Mouse (Mus musculus) kidney, postnatal 4 days (tissue): ENCODE data around the gene Pus7l.

Experiments
- DNase-seq, 2 experiments: peaks; one replicate each; pipeline ENCODE4 v3.0.0; 2021; ENCODE audit warnings: mixed read lengths in 2 of 2

The Pus7l gene

DNA sequence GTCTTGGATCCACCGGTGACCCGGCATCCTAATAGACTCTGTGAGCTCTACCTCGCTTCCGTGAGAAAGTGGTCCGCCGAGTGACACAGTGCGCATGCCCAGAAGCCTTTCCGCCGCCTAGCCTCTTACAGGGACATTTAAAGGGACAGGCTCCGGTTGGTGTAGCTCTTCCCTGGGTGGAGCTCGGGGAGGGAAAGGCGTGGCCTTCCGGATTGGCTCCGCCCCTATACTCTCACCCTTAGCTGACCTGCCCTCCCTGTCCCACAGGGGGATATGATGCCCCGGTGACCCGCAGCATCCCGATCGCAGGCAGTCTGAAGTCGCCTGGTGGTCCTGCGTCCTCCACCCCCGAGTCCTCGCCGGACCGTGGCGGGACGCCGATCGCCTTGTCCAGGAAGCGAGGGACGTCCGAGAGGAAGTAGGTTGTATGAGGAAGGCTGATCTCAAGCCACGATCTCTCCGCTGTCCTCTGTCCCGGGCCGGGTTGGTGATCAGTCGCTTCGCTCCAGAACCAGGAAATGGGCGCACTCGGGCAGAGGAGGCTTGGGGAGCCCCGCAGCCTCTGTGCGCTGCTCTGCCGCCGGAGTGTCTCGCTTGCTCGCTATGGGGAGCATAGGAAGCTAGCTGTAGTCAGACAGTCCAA, at the start of gene Pus7l, which contains the start of gene Irak4:
TSS of gene Pus7l (minus strand) at position 139 of the 643 bp plus-strand sequence.
TSS of gene Irak4 (plus strand) at position 235 of the 643 bp plus-strand sequence.
- DNase-seq, result peak; percentile 94 to 96

DNA sequence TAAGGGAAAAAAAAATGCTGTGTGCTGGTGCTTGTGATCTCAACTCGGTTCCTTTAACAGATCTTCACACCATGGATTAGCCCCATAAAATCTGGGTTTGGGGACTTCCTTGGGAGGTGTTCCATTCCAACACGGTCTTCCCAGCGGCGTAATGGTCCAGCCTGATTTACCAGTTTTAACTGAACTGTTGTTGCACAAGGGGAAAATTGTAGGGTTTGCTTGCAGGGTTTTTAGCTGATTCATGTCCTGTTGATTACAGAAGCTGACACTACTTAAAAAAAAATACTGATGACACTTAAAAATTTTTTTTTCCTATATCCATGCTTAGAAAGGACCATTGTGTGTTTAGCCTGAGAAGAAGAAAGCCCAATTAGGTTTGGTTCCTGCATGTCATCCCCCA, 48.0 kb upstream of the Pus7l start:
- DNase-seq, result no peak

DNA sequence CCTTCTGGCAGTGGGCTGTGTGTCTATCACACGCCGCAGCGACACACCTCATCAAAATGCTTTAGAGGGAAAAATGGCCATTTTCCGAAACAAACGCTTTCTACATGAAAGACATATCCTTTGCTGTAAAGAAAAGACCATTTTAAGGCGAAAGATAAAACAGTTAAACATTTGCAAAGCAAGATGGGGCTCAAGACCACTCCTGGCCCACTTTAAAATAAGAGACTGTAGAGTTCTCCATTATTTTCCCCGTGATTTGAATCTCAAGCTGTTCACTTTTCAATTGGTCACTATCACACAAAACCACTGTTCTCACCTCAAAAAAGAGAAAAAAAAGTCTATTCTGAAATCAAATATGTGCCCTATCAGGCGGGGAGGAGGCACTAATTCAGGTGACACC, 46.7 kb upstream of the Pus7l start:
- no peak for DNase-seq

DNA sequence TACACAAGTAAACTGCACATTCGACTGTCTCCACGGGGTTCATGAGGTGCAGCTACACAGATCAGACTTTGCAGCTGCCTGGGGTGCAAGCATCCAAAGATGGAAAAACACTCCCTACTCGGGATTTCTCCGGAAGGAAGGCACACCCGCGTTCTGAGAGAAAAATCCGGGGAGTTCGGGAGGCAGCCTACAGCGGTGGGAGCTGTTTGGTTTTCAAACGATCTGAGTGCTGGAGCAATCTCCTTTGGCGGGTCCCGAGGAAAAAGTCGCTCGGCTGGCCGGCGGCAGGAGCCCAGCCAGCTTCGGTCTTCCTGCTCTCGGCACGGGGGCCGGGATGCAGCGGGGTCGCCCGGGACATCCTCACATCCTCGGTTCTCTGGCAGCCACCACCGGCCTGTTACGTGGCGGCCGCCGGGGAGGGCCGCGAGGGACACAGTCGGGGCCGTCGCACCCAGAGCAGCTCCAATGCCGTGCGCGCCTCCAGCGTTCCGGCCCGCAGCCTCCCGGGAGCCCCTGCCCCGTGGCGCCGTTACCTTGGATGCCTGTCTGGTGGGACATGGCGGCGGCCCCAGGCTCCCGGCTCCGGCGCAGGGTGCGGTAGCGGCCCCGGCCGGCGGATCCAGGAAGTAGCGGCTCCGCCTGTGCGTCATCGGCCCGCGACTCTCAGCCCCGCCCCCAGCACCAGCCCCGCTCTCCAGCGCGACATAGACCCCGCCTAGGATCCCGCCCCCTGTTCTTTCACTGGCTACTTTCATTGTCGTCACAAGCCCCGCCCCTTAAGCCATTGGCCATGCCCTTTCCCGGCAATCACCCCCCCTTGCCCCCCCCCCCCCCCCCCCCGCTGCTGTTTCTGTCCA, 46.1 kb upstream of the Pus7l start, which contains the start of gene Twf1:
TSS of gene Twf1 (minus strand) at position 671 of the 857 bp plus-strand sequence.
- DNase-seq, result peak; percentile 100

DNA sequence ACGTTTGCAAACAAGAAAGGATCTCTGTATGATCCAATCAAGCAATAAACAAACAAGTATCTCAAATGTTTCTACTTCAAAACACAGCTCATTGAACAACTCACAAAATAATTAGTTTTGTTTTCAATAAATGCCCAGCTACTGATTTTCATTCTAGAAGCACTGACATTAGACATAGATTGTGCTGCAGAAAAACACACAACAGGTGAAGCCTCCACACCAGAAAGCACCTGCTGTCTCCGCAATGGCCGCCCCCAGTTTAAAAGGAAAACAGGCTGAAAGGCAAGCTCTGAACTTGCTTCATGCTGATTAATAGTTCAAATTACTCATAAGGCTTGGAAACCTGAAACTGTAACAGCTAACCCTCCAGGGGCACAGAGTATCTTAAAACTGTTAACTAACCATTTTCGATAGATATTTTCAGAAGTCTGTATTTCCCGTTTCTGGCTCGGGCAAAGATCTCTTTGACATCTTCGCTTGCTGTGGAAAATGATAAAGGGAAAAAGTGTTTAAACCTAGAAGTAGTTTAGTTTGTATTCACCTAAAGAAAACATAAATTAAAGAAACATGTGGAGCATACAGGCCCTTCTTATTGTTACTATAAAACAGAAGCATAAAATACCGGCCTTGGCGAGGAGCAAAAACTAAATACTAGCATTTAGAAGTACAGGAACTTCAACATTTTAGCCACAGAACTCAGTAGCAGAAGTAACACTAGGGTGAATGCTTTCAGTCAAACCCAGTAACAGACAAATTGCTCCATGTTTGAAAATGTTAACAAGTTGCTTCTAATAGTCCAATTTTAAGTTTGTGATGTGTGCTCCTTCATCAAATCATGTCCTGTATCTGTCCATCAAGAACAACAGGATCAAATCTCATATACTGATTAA, 44.7 kb upstream of the Pus7l start:
- DNase-seq, result no peak

DNA sequence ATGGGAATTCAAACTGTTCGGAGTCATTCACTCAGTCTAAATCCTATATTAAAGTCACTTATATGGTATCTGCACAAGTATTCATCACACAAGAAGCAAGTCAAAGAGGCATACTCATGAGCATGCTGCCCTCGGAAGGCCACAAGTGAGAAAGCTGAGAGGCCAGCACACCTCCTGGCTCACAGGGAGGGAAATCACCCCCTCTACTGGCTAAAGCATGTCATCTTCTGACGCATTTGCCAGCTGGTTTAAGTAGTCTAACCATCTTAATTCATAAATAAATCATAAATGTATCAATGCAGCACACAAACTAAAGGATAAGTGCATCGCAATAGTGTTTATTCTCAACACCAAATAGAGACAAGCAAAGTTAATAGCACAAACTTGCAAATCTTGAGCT, 41.4 kb upstream of the Pus7l start:
- peak in 1 of 2 experiments; percentile 15 for DNase-seq

DNA sequence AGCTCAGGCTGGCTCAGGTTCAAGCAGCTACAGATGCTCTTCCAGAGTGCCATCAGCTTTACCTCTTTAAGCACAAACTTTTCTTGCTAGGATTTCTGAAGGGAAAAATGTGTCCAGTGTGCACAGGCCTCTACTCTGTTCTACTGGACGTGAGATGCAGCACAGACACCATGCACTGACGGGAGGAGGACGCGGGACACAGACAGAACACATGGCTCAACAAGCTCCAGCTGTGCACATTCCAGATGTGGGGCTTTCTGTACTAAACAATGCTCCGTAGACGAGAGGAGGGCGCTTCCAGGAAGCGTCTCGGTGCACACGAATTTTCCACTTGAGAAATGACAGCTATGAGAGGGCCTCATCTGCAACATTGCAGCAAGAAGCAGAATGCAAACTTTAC, 39.8 kb upstream of the Pus7l start:
- DNase-seq, result peak in 1 of 2 experiments; percentile 27

DNA sequence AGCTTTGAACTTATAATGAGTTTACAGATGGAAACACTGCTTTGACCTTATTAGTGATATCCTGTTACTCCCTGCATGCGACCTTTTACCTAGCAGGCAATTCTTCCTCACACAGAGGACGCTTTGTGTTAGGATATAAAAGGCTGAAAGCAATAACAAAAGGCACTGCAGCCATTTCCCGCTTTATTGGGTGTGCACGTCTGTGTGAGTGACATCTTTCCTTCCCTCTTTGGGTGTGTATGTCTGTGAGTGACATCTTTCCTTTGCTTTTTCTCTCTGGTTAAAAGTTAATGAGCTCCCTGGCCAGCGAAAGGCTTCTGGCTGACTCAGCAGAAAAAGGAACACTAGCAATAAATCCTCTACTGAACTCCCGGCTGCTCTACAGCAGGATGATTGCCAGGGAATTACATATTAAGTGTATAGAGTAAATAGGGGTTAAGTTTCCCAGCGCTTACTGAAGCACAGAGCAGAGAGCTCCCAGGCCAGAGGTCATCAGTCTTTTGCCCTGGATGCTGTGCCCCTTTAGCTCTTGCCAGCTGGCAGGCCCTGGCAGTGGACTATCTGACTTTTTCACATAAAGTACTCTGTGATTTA, 38.8 kb upstream of the Pus7l start:
- DNase-seq, result peak in 1 of 2 experiments; percentile 33

DNA sequence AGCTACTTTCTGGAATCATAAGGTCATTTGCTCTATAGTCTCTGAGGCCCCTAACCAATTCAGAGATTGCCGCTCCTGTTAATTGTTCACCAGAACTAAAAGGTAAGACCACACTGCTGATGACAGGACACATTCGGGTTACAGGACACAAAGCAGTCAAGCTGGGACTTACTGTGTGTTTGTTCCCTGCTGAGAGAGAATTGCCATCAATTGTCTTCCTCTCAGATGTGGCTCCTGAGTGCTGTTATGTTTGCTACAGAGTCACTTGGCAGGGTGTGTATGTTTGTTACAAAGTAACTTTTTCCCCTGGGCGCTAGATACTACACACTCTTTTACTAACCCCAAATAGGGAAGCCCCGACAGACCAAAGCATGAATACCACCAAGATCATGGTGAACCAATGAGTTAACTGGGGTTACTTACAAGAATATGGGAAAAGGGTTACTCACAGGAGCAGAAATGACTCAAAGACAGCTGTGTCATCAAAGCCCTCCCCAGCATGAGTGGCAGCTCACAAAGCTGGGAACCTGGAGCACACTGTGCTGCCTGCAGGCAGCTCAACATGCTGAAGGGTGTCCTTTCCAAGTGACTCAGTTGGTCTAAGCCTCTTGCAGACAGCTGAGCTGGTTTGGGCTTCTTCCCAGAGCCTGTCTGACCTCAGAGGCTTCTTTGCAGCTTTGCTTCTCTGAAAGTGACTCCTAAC, 31.4 kb upstream of the Pus7l start:
- no peak for DNase-seq

DNA sequence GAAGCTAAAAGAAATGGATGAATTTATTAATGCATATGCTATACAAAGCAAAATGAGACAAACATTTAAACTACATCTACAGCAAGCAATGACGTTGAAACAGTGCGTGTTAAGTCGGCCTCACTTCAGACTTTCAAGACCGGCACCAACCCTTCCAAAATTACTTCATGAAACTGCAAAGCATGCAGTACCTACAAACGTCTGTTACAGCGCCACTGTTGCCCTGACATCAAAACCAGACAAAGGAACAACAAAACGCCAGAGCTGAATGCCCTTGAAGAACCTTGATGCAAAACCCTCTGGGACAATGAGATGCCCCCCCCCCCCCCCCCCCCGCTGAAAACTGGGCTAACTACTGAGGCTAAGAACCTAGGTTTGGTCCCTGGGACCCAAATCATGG, 29.4 kb upstream of the Pus7l start:
- no peak for DNase-seq

DNA sequence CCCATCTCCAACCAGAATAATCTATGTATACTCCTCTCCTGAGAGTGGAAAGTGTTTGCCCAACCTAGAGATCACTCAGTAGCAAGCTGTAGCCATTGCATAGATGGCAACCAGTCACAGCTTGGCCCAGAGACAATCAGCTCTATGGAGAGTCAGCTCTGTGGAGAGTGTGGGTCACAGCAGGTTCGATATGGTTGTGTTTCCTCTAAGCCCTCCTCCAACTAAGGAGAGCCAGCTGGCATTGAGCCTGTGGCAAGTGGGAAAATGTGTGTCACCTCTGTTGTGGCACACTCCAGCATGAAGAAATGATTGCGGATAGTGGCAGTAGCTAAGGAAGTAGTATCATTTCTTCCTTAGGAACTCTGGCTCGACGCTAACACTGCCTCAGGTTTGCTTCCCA, 28.2 kb upstream of the Pus7l start:
- DNase-seq, result no peak

DNA sequence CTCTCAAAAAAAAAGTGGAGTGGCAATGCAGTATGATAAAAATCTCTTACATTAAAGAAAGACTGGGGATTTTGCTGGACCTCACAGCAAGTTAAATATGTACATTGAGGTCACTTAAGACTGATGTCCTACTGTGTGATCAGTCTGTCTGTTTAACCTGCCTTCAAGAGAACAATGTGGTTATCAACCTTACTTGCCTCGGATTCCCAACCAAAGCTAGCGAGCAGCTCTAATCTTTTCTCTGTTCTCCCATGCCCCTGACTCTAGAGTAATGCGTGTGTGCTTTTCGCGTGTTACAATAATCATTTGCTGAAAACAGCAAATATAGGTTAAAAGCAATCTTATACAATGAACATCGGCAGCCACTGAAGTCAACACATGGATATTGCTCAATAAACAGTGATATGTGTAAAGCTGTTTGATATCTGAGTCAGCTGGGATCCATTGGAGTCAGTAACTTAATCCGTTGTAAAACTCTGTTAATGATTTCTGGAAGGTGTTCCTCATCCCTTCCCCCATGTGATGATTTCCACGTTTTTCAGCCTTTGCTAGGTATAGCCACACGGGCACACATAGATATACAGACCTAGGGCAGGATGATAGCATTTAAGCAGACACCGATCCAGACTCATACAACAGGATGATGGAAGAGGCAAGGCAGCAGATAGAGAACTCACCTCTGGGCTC, 25.3 kb upstream of the Pus7l start:
- DNase-seq, result no peak

DNA sequence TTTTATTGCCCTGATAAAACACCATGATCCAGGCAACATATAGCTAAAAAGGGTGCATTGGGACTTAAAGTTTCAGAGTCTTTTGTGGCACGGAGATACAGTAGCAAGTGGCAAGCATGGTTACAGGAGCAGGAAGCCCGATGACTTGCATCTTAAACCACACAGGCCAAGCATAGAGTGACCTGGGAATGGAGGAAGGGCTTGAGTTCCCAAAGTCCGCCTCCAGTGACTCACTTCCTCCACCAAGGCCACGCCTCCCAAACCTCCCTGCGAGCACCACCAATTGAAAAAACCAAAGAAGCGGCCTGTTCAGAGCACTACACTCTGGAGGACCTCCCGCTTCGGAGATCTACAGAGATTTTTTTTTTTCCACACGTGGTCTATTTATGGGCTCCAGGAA, 22.5 kb upstream of the Pus7l start:
- no peak for DNase-seq

DNA sequence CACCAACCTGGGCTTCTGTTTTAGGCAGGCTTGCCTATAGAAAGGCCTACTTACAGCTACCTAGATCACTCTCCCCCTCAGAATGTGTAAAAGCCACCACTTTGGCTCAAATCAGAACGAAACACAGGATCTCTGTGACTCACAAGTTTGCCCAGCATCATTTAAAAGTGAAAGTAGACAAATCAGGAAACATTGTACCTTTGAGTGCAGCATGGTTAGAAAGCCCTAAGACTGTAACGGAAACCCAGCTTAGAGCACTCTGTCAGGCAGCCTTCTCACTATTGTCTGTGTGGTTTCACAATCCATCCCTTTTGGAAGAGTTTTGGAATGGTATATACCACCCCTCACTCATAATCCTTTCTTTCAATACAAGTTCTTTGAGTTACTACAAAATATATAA, 21.6 kb upstream of the Pus7l start:
- no peak for DNase-seq

DNA sequence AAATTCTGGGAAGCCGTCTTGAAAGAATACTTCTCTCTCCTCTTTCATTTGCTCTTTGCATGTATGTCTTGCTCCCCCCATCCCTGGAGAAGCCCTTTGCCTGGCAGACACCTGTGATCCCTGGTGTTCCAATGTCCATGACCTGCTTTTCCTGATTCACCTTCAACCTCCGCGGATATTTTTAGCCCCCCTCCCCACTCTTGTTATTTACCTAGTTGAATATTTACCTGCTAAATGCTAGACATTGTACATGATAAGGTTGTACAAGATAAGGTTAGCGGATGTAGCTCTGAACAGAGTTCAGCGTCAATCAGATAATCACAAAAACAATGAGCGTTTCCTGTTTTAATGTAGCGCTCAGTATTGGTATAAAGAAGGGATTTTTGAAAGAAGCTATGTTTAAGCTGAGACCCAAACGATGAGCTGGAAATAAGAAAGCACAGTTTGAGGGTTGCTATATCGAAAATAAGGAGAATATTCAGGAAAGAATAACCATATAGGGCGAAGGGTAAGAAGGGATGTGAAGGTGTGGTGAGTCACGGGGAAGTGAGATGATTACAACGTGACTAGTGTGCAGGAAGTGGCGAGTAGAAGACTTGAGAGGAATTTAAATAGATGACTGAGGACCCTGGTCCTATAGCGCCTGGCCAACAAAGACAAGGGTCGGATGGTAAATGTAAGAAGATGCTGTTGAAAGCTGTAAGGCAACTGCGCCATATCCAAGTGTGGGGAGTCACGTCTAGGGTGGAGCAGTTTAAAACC, 15.7 kb upstream of the Pus7l start:
- DNase-seq, result no peak

DNA sequence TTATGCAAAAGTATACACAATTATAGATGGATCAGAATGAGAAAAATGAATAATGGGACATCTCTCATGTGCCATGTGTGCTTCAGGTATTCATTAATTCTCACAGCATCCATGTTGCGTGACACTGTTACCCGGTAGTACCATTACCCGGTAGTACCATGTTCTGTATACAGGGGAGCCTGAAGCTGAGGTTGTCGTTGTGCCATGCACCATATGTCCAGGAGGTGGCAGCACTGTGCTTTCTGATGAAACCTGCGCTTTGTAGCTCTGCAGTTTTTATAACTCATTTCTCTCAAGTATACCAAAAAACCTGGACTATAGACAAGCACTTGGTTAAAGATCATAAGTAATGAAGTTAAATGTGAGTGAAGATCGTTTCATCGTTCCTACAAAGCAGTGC, 14.1 kb upstream of the Pus7l start:
- DNase-seq, result peak; percentile 93 to 95

DNA sequence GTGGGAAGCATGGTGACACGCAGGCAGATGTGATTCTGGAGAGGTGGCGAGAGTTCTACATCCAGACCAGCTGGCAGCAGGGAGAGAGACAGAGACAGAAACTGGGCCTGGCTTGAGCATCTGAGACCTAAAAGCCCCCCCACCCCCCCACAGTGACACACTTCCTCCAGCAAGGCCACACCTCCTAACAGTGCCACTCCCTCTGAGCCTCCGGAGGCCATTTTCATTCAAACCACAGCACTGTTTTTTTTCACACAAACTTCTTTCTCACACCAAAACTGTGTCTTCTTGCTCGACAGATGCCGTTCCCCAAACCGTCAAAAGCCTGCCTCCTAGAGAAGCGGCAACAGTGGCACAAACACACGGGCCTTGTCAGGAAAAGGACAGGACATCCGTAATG, 10.2 kb upstream of the Pus7l start:
- DNase-seq, result no peak

DNA sequence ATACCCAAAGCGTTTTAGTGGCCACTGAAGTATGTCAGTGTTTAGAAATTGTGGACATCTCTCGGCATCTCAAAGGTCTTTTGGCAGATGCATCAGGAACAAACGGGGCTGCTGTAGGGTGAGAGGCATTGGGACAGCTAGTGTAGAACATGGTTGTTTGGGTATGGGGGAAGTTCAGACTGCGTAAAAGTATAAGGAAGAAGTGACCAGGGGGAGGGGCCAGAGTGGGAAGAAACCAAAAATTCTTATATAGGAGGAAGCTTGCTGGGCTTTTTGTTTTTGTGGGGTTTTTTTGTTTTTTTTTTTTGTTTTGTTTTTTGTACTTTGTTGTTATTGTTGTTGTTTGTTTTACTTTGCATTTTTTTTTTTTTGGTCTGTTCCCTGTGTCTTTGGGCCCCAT, 1.5 kb upstream of the Pus7l start:
- no peak for DNase-seq

DNA sequence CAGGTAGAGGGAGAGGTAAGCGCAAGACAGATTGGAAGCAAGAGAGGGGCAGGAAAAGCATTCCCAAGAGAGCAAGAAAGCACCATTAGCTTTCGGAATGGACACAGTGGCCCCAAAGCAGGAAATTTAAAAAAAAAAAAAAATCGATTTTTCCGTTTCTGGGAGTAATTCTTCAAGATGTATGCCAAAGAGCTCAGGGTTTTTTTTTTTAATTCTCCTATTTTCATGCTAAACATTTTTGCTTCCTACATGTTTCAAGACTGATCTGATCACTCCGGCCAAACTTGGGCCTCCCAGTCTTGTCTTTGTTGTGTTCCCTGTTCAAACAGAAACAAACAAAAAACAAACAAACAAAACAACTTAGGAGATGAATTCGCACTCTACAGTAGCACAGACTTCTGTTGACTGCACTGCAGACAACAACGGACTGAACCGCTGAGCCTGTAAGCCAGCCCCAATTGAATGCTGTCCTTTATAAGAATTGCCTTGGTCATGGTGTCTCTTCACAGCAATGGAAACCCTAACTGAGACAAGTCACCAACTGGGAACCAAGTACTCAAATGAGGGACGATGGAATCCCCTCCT, 797 bp upstream of the Pus7l start:
- no peak for DNase-seq
